Mouse (Mus musculus): Measurements from ENCODE around the gene Osbp. TPM values are rescaled to one million over a fixed set of nuclear protein-coding genes. Genes with fewer than 3 reads are reported as not detected.
"Not testable (repeated sequence)": the region's sequence is repeated elsewhere in the genome, so short reads cannot be mapped to it uniquely, and the experiment has no call there.

The Osbp gene
- polyA plus RNA-seq, 1 experiment, result 24.4 TPM

- H3K36me3 ChIP-seq (ENCODE audit: control insufficient read depth, insufficient read depth, low read length), result peaks cover 6% of the 10 kb centered on the region
- H3K4me3 ChIP-seq (ENCODE audit: control insufficient read depth, low read depth, low read length), result no peak overlapping the region
- no peak for TF ChIP-seq CTCF (IDR thresholded peaks at IDR 0.05; ENCODE audit: control insufficient read depth, insufficient read depth, insufficient replicate concordance, low read depth, low read length)
- no peak for TF ChIP-seq POLR2A (IDR thresholded peaks at IDR 0.05; ENCODE audit: control insufficient read depth, low read depth, low read length)
- H3K27ac ChIP-seq (ENCODE audit: control insufficient read depth, insufficient read depth, low read depth, low read length), result no peak overlapping the region
- no peaks in the 10 kb centered on the region for H3K27me3 ChIP-seq (ENCODE audit: control insufficient read depth, insufficient read depth, low read length)
- peaks cover 8% of the 10 kb centered on the region; the same call in 1 of the 2 replicates for H3K4me1 ChIP-seq (ENCODE audit: control insufficient read depth, insufficient read depth, low read length)
These were observed 3.7 kb downstream of the Osbp start for GRCm38 (mm10) chr19:11969155-11970050.

GRCm38 (mm10) chr19:11973511-11974222, 7.9 kb downstream of the Osbp start:
- Histone ChIP-seq H3K4me1 (ENCODE audit: control insufficient read depth, insufficient read depth, low read length) (peaks cover 5% of the 10 kb centered on the region; the same call in 1 of the 2 replicates), H3K4me3 (ENCODE audit: control insufficient read depth, low read depth, low read length) (no peak overlapping the region), H3K36me3 (ENCODE audit: control insufficient read depth, insufficient read depth, low read length) (peaks cover 10% of the 10 kb centered on the region), H3K27ac (ENCODE audit: control insufficient read depth, insufficient read depth, low read depth, low read length) (no peak overlapping the region), H3K27me3 (ENCODE audit: control insufficient read depth, insufficient read depth, low read length) (no peaks in the 10 kb centered on the region)
- no peak for TF ChIP-seq CTCF (IDR thresholded peaks at IDR 0.05; ENCODE audit: control insufficient read depth, insufficient read depth, insufficient replicate concordance, low read depth, low read length)
- no peak for TF ChIP-seq POLR2A (IDR thresholded peaks at IDR 0.05; ENCODE audit: control insufficient read depth, low read depth, low read length)

- TF ChIP-seq CTCF (IDR thresholded peaks at IDR 0.05; ENCODE audit: control insufficient read depth, insufficient read depth, insufficient replicate concordance, low read depth, low read length) (no peak), POLR2A (IDR thresholded peaks at IDR 0.05; ENCODE audit: control insufficient read depth, low read depth, low read length) (no peak)
- Histone ChIP-seq H3K4me3 (ENCODE audit: control insufficient read depth, low read depth, low read length) (no peak overlapping the region), H3K36me3 (ENCODE audit: control insufficient read depth, insufficient read depth, low read length) (peaks cover 13% of the 10 kb centered on the region), H3K27me3 (ENCODE audit: control insufficient read depth, insufficient read depth, low read length) (no peaks in the 10 kb centered on the region), H3K4me1 (ENCODE audit: control insufficient read depth, insufficient read depth, low read length) (peaks cover 5% of the 10 kb centered on the region; the same call in 1 of the 2 replicates), H3K27ac (ENCODE audit: control insufficient read depth, insufficient read depth, low read depth, low read length) (no peak overlapping the region)
These were observed 8.4 kb downstream of the Osbp start for GRCm38 (mm10) chr19:11974223-11974540.

- no peaks in the 10 kb centered on the region for H3K27me3 ChIP-seq (ENCODE audit: control insufficient read depth, insufficient read depth, low read length)
- H3K4me1 ChIP-seq (ENCODE audit: control insufficient read depth, insufficient read depth, low read length), result peaks cover 5% of the 10 kb centered on the region; the same call in 1 of the 2 replicates
- TF ChIP-seq CTCF (IDR thresholded peaks at IDR 0.05; ENCODE audit: control insufficient read depth, insufficient read depth, insufficient replicate concordance, low read depth, low read length), result no peak
- no peak for TF ChIP-seq POLR2A (IDR thresholded peaks at IDR 0.05; ENCODE audit: control insufficient read depth, low read depth, low read length)
- peaks cover 16% of the 10 kb centered on the region for H3K36me3 ChIP-seq (ENCODE audit: control insufficient read depth, insufficient read depth, low read length)
- no peak overlapping the region for H3K27ac ChIP-seq (ENCODE audit: control insufficient read depth, insufficient read depth, low read depth, low read length)
- H3K4me3 ChIP-seq (ENCODE audit: control insufficient read depth, low read depth, low read length), result no peak overlapping the region
These were observed 9.9 kb downstream of the Osbp start for GRCm38 (mm10) chr19:11975683-11976082.

GRCm38 (mm10) chr19:11977363-11977762, 11.6 kb downstream of the Osbp start:
- peak overlapping the region; percentile 71 for H3K27ac ChIP-seq (ENCODE audit: control insufficient read depth, insufficient read depth, low read depth, low read length)
- no peaks in the 10 kb centered on the region for H3K27me3 ChIP-seq (ENCODE audit: control insufficient read depth, insufficient read depth, low read length)
- H3K4me3 ChIP-seq (ENCODE audit: control insufficient read depth, low read depth, low read length), result peak overlapping the region; percentile 77
- TF ChIP-seq CTCF (IDR thresholded peaks at IDR 0.05; ENCODE audit: control insufficient read depth, insufficient read depth, insufficient replicate concordance, low read depth, low read length) (no peak), POLR2A (IDR thresholded peaks at IDR 0.05; ENCODE audit: control insufficient read depth, low read depth, low read length) (no peak)
- H3K4me1 ChIP-seq (ENCODE audit: control insufficient read depth, insufficient read depth, low read length), result peaks cover 5% of the 10 kb centered on the region; the same call in 1 of the 2 replicates
- peaks cover 16% of the 10 kb centered on the region for H3K36me3 ChIP-seq (ENCODE audit: control insufficient read depth, insufficient read depth, low read length)

GRCm38 (mm10) chr19:11980471-11980870, 14.7 kb downstream of the Osbp start:
- Histone ChIP-seq H3K4me1 (ENCODE audit: control insufficient read depth, insufficient read depth, low read length) (peaks cover 5% of the 10 kb centered on the region; the same call in 1 of the 2 replicates), H3K27me3 (ENCODE audit: control insufficient read depth, insufficient read depth, low read length) (no peaks in the 10 kb centered on the region), H3K4me3 (ENCODE audit: control insufficient read depth, low read depth, low read length) (no peak overlapping the region), H3K36me3 (ENCODE audit: control insufficient read depth, insufficient read depth, low read length) (peaks cover 16% of the 10 kb centered on the region), H3K27ac (ENCODE audit: control insufficient read depth, insufficient read depth, low read depth, low read length) (no peak overlapping the region)
- no peak for TF ChIP-seq POLR2A (IDR thresholded peaks at IDR 0.05; ENCODE audit: control insufficient read depth, low read depth, low read length)
- TF ChIP-seq CTCF (IDR thresholded peaks at IDR 0.05; ENCODE audit: control insufficient read depth, insufficient read depth, insufficient replicate concordance, low read depth, low read length), result no peak

GRCm38 (mm10) chr19:11984614-11985013, 18.9 kb downstream of the Osbp start:
- H3K27ac ChIP-seq (ENCODE audit: control insufficient read depth, insufficient read depth, low read depth, low read length); H3K4me1 ChIP-seq (ENCODE audit: control insufficient read depth, insufficient read depth, low read length); H3K4me3 ChIP-seq (ENCODE audit: control insufficient read depth, low read depth, low read length); H3K36me3 ChIP-seq (ENCODE audit: control insufficient read depth, insufficient read depth, low read length); H3K27me3 ChIP-seq (ENCODE audit: control insufficient read depth, insufficient read depth, low read length): not testable (repeated sequence)
